8 mouse cellular contexts compared by ENCODE assay signal in genomic region chr8:111940171-111941100, GRCm38 (mm10). TPM values are rescaled to one million over a fixed set of nuclear protein-coding genes. Genes with fewer than 3 reads are reported as not detected.
DNase-seq lines count a peak whose midpoint lies in the region; ATAC-seq and TF ChIP-seq lines count a peak whose summit lies in the region.

Gabarapl2 (plus strand) TSS chr8:111940703.

- H3K4me1 ChIP-seq in ES-E14 (ENCODE audit: control insufficient read depth in 2 of 2, insufficient read depth in 2 of 2, low read length in 2 of 2, poor library complexity in 1 of 2): peaks cover 12 to 13% of the 10 kb centered on the region in 2 experiments
- H3K4me1 ChIP-seq in forebrain, embryonic 15.5 days: peaks cover 19% of the 10 kb centered on the region
- H3K4me1 ChIP-seq in lung, adult 2 months (ENCODE audit: control insufficient read depth, insufficient read depth, low read length): peaks cover 5% of the 10 kb centered on the region; the same call in 1 of the 2 replicates

- peaks cover 14% of the 10 kb centered on the region for H3K36me3 ChIP-seq in ES-E14 (ENCODE audit: control insufficient read depth, insufficient read depth, low read length, poor library complexity, severe bottlenecking)
- peaks cover 26% of the 10 kb centered on the region for H3K36me3 ChIP-seq in forebrain, embryonic 15.5 days

- peak; percentile 47; the same call in 1 of the 2 replicates for TF ChIP-seq POLR2A in lung, adult 2 months (IDR thresholded peaks at IDR 0.05; ENCODE audit: borderline replicate concordance, extremely low read depth, low read depth, low read length)

- under 1% methylated on average over 65 of the region's 65 CpGs for WGBS in forebrain, embryonic 15.5 days
- WGBS in lung, adult 2 months: under 1% methylated on average over 65 of the region's 65 CpGs

- intact Hi-C loops in heart, postnatal 25 days (cut with DNase I): loop anchor here (5.0 kb wide), 1 partner anchor 52 kb away; the partner anchor contains the start of gene Adat1

- peak; percentile 99 for ATAC-seq in forebrain, embryonic 15.5 days (replicated peaks)
- ATAC-seq in neutrophil, adult 5-6 weeks (ENCODE audit: extremely low read depth, insufficient number of reproducible peaks, low FRiP score, poor library complexity, severe bottlenecking): peak; percentile 93

- no peaks in the 10 kb centered on the region for H3K9me3 ChIP-seq in ES-E14 (ENCODE audit: control insufficient read depth, insufficient read depth, low read depth, low read length)
- no peaks in the 10 kb centered on the region for H3K9me3 ChIP-seq in forebrain, embryonic 15.5 days

- H3K9ac ChIP-seq in ES-E14 (ENCODE audit: insufficient read depth, low read depth, low read length, poor library complexity, severe bottlenecking): peak within 1 kb of the TSS; percentile 82
- peak within 1 kb of the TSS; percentile 72 for H3K9ac ChIP-seq in forebrain, embryonic 15.5 days (replicated peaks)

- no peak for TF ChIP-seq CTCF in lung, adult 2 months (IDR thresholded peaks at IDR 0.05; ENCODE audit: insufficient read depth, low read length)

- H3K27me3 ChIP-seq in forebrain, embryonic 15.5 days: no peaks in the 10 kb centered on the region

- DNase-seq in ES-E14 (ENCODE audit: low read depth, low spot score): peak; percentile 99
- DNase-seq in cerebellum, adult 11-12 months: peak; percentile 98
- peak; percentile 95 for DNase-seq in heart, postnatal 25 days (ENCODE audit: low spot score)
- DNase-seq in layer of hippocampus, adult 18-20 months (ENCODE audit: low spot score in 2 of 2): peak; percentile 95 to 98
- peak; percentile 97 for DNase-seq in lung, adult 2 months
- DNase-seq in thymus, adult 18-20 months: peak; percentile 90

- H3K4me2 ChIP-seq in forebrain, embryonic 15.5 days (replicated peaks): peak within 1 kb of the TSS; percentile 95

- peak within 1 kb of the TSS; percentile 91 for H3K4me3 ChIP-seq in ES-E14 (ENCODE audit: insufficient read depth in 1 of 2, low read depth in 1 of 2, low read length in 2 of 2, poor library complexity in 1 of 2, severe bottlenecking in 1 of 2)
- peak within 1 kb of the TSS; percentile 72 for H3K4me3 ChIP-seq in forebrain, embryonic 15.5 days
- peak within 1 kb of the TSS; percentile 91 for H3K4me3 ChIP-seq in lung, adult 2 months (replicated peaks; ENCODE audit: extremely low read depth, low read depth, low read length)

- in situ Hi-C loops in ES-E14 (cut with MboI; ENCODE audit: low sequenced_read_pairs in 2 of 2, unreplicated experiment in 2 of 2): no loop called here

- H3K27ac ChIP-seq in ES-E14 (ENCODE audit: insufficient read depth, low read depth, low read length, poor library complexity, severe bottlenecking): peak within 1 kb of the TSS; percentile 76
- peak within 1 kb of the TSS; percentile 67 for H3K27ac ChIP-seq in forebrain, embryonic 15.5 days (replicated peaks)

TF ChIP-seq in ES-E14, 5 proteins besides CTCF, POLR2A, EP300 and RAD21:
- TF ChIP-seq CHD2 (IDR thresholded peaks at IDR 0.05; ENCODE audit: low read depth, low read length): no peak
- no peak for TF ChIP-seq HCFC1 (IDR thresholded peaks at IDR 0.05; ENCODE audit: borderline replicate concordance, insufficient read depth, low read length)
- no peak for TF ChIP-seq ZNF384 (IDR thresholded peaks at IDR 0.05; ENCODE audit: low read depth, low read length)
- no peak for TF ChIP-seq MAFK (IDR thresholded peaks at IDR 0.05; ENCODE audit: insufficient read depth, low read depth, low read length)
- no peak for TF ChIP-seq ZC3H11A (IDR thresholded peaks at IDR 0.05; ENCODE audit: borderline replicate concordance, low read depth, low read length)

RNA-seq across cellular contexts. Expression of gene Gabarapl2, which starts in this region (rescaled TPM):
- total RNA-seq in ES-E14 (2012; rRNA removed): 112 and 255 TPM in 2 replicates
- polyA plus RNA-seq in forebrain, embryonic 15.5 days (2015; fragmentation: Nextera tagmentation; extraction: Ambion mirVana): 483 and 504 TPM in 2 replicates
- 100 to 1,000 TPM; 123 to 129 TPM for total RNA-seq in heart, postnatal 25 days (2021)
- total RNA-seq in layer of hippocampus, adult 18-20 months (2021): 100 to 1,000 TPM; 212 to 219 TPM
- 26.2 and 58.2 TPM in 2 replicates for polyA plus RNA-seq in lung, adult 2 months (2012; rRNA removed)
- total RNA-seq in neutrophil, adult 5-6 weeks (2017): 76.9 and 79.2 TPM in 2 replicates

Comparison
In these comparisons a context has a peak if more than half of its experiments do, and no peak if none do; other contexts are left out.
1. Peak in every context shown above with its lines: DNase-seq, ATAC-seq, H3K4me3 ChIP-seq and H3K27ac ChIP-seq.